Mouse (Mus musculus) small intestine, adult 2 months (tissue): ENCODE results near the gene Dhps.

ENCODE experiments used
- CTCF ChIP-seq: fragments of 200-500 bp; IDR thresholded peaks from 2 replicates; pipeline ENCODE4 v1.5.1; 2012; ENCODE audit warnings: low read depth, mild to moderate bottlenecking, control low read depth, inconsistent platforms, low read length, moderate library complexity, mixed read lengths; ENCODE audit not compliant: insufficient replicate concordance, insufficient read length; ENCODE audit errors: extremely low read depth
- POLR2A ChIP-seq: fragments of 200-500 bp; IDR thresholded peaks from 2 replicates; pipeline ENCODE4 v1.6.1; 2012; ENCODE audit warnings: low read depth, mild to moderate bottlenecking, control low read depth, inconsistent platforms, low read length, moderate library complexity

- TF ChIP-seq CTCF (no peak), POLR2A (no peak)
Observed at GRCm38 (mm10) chr8:85095566-85095965, 24.0 kb downstream of the Dhps start.
